Mouse (Mus musculus): ENCODE results near the gene Ppp1r9b. TPM values are rescaled to one million over a fixed set of nuclear protein-coding genes. Genes with fewer than 3 reads are reported as not detected.
"Not testable (repeated sequence)": the region's sequence is repeated elsewhere in the genome, so short reads cannot be mapped to it uniquely, and the experiment has no call there.

The Ppp1r9b gene
- polyA plus RNA-seq, 1 experiment from 2014 or later: 18.2 TPM

- 24% methylated on average over 4 of the region's 4 CpGs for WGBS
- H3K4me3 ChIP-seq: peak overlapping the region; percentile 80
- H3K27ac ChIP-seq; ATAC-seq (ENCODE audit: low FRiP score, low read depth); H3K9me3 ChIP-seq; H3K27me3 ChIP-seq (replicated peaks): not testable (repeated sequence)
- peaks cover 25% of the 10 kb centered on the region for H3K36me3 ChIP-seq
- peak overlapping the region; percentile 78 for H3K4me2 ChIP-seq (replicated peaks)
- peak overlapping the region; percentile 88 for H3K9ac ChIP-seq
- peaks cover 62% of the 10 kb centered on the region for H3K4me1 ChIP-seq
These were observed 20.1 kb downstream of the Ppp1r9b start for GRCm38 (mm10) chr11:95010841-95011403.

- Histone ChIP-seq H3K27ac (no peak overlapping the region), H3K4me1 (peaks cover 61% of the 10 kb centered on the region), H3K9ac (peak overlapping the region; percentile 88), H3K4me2 (replicated peaks) (peak overlapping the region; percentile 78), H3K4me3 (peak overlapping the region; percentile 80), H3K27me3 (replicated peaks) (no peaks in the 10 kb centered on the region), H3K36me3 (peaks cover 29% of the 10 kb centered on the region), H3K9me3 (no peaks in the 10 kb centered on the region)
- 55% methylated on average over 1 of the region's 1 CpGs for WGBS
- no peak for ATAC-seq (ENCODE audit: low FRiP score, low read depth)
These were observed 20.6 kb downstream of the Ppp1r9b start for GRCm38 (mm10) chr11:95011416-95011815.

GRCm38 (mm10) chr11:95012075-95012474 lies 21.2 kb downstream of the Ppp1r9b start:
- Histone ChIP-seq H3K4me2 (replicated peaks) (peak overlapping the region; percentile 78), H3K9ac (peak overlapping the region; percentile 88; the same call in 1 of the 2 replicates), H3K27ac (no peak overlapping the region), H3K27me3 (replicated peaks) (no peaks in the 10 kb centered on the region), H3K9me3 (no peaks in the 10 kb centered on the region), H3K4me1 (peaks cover 56% of the 10 kb centered on the region), H3K4me3 (peak overlapping the region; percentile 80), H3K36me3 (peaks cover 34% of the 10 kb centered on the region)
- WGBS: 74% methylated on average over 3 of the region's 3 CpGs
- no peak for ATAC-seq (ENCODE audit: low FRiP score, low read depth)

GRCm38 (mm10) chr11:95012487-95012886 lies 21.7 kb downstream of the Ppp1r9b start:
- H3K4me3 ChIP-seq: peak overlapping the region; percentile 22
- no peaks in the 10 kb centered on the region for H3K27me3 ChIP-seq (replicated peaks)
- no peak overlapping the region for H3K27ac ChIP-seq
- peaks cover 38% of the 10 kb centered on the region for H3K36me3 ChIP-seq
- H3K4me1 ChIP-seq: peaks cover 52% of the 10 kb centered on the region
- H3K9me3 ChIP-seq: no peaks in the 10 kb centered on the region
- ATAC-seq (ENCODE audit: low FRiP score, low read depth): no peak
- peak overlapping the region; percentile 88; the same call in 1 of the 2 replicates for H3K9ac ChIP-seq
- 58% methylated on average over 3 of the region's 3 CpGs for WGBS
- H3K4me2 ChIP-seq (replicated peaks): peak overlapping the region; percentile 78

- Histone ChIP-seq H3K4me1 (peaks cover 34% of the 10 kb centered on the region), H3K9ac (0 out of 2 replicates have a peak overlapping the region, but pooled peaks have one; percentile 13), H3K27ac (no peak overlapping the region), H3K4me3 (no peak overlapping the region), H3K27me3 (replicated peaks) (no peaks in the 10 kb centered on the region), H3K9me3 (no peaks in the 10 kb centered on the region), H3K4me2 (replicated peaks) (0 out of 2 replicates have a peak overlapping the region, but pooled peaks have one; percentile 16), H3K36me3 (peaks cover 65% of the 10 kb centered on the region)
- ATAC-seq (ENCODE audit: low FRiP score, low read depth): no peak
- WGBS: 77% methylated on average over 3 of the region's 3 CpGs
These were observed 24.6 kb downstream of the Ppp1r9b start for GRCm38 (mm10) chr11:95015484-95015883.

GRCm38 (mm10) chr11:95022237-95022992 lies 31.6 kb downstream of the Ppp1r9b start:
- Histone ChIP-seq H3K9me3 (no peaks in the 10 kb centered on the region), H3K36me3 (peaks cover 86% of the 10 kb centered on the region)
- WGBS: 82% methylated on average over 10 of the region's 10 CpGs

GRCm38 (mm10) chr11:95023481-95023880 lies 32.6 kb downstream of the Ppp1r9b start:
- no peak overlapping the region for H3K9ac ChIP-seq
- ATAC-seq (ENCODE audit: low FRiP score, low read depth): no peak
- 97% methylated on average over 9 of the region's 9 CpGs for WGBS
- peaks cover 8% of the 10 kb centered on the region for H3K4me1 ChIP-seq
- no peaks in the 10 kb centered on the region; the same call in 1 of the 2 replicates for H3K27me3 ChIP-seq (replicated peaks)
- H3K36me3 ChIP-seq: peaks cover 78% of the 10 kb centered on the region
- no peaks in the 10 kb centered on the region for H3K9me3 ChIP-seq
- H3K27ac ChIP-seq: no peak overlapping the region
- H3K4me2 ChIP-seq (replicated peaks): no peak overlapping the region
- no peak overlapping the region for H3K4me3 ChIP-seq

More at GRCm38 (mm10) chr11:95022237-95022992, 31.6 kb downstream of the Ppp1r9b start:
- Histone ChIP-seq H3K4me2 (replicated peaks) (no peak overlapping the region), H3K9ac (no peak overlapping the region), H3K4me3 (no peak overlapping the region), H3K27ac (no peak overlapping the region), H3K4me1 (no peaks in the 10 kb centered on the region), H3K27me3 (replicated peaks) (no peaks in the 10 kb centered on the region)
- no peak for ATAC-seq (ENCODE audit: low FRiP score, low read depth)

GRCm38 (mm10) chr11:95024439-95025184 lies 33.8 kb downstream of the Ppp1r9b start:
- Histone ChIP-seq H3K4me3 (no peak overlapping the region), H3K4me1 (peaks cover 10% of the 10 kb centered on the region), H3K27me3 (replicated peaks) (no peaks in the 10 kb centered on the region; the same call in 1 of the 2 replicates), H3K9me3 (no peaks in the 10 kb centered on the region), H3K36me3 (peaks cover 66% of the 10 kb centered on the region), H3K9ac (no peak overlapping the region), H3K4me2 (replicated peaks) (no peak overlapping the region), H3K27ac (no peak overlapping the region)
- no peak for ATAC-seq (ENCODE audit: low FRiP score, low read depth)
- 71% methylated on average over 29 of the region's 29 CpGs for WGBS

- no peak for ATAC-seq (ENCODE audit: low FRiP score, low read depth)
- no peaks in the 10 kb centered on the region; the same call in 1 of the 2 replicates for H3K27me3 ChIP-seq (replicated peaks)
- no peak overlapping the region for H3K4me3 ChIP-seq
- H3K9ac ChIP-seq: no peak overlapping the region
- H3K4me1 ChIP-seq: peaks cover 10% of the 10 kb centered on the region
- H3K27ac ChIP-seq: no peak overlapping the region
- H3K9me3 ChIP-seq: no peaks in the 10 kb centered on the region
- H3K36me3 ChIP-seq: peaks cover 58% of the 10 kb centered on the region
- no peak overlapping the region for H3K4me2 ChIP-seq (replicated peaks)
- 94% methylated on average over 11 of the region's 11 CpGs for WGBS
These were observed 34.6 kb downstream of the Ppp1r9b start for GRCm38 (mm10) chr11:95025227-95026012.

GRCm38 (mm10) chr11:95026090-95026542 lies 35.3 kb downstream of the Ppp1r9b start:
- H3K9me3 ChIP-seq: no peaks in the 10 kb centered on the region
- no peak overlapping the region for H3K4me2 ChIP-seq (replicated peaks)
- H3K27me3 ChIP-seq (replicated peaks): no peaks in the 10 kb centered on the region; the same call in 1 of the 2 replicates
- peaks cover 51% of the 10 kb centered on the region for H3K36me3 ChIP-seq
- H3K4me1 ChIP-seq: peaks cover 10% of the 10 kb centered on the region
- ATAC-seq (ENCODE audit: low FRiP score, low read depth): no peak
- H3K4me3 ChIP-seq: no peak overlapping the region
- WGBS: 78% methylated on average over 6 of the region's 6 CpGs
- no peak overlapping the region for H3K27ac ChIP-seq
- no peak overlapping the region for H3K9ac ChIP-seq

- Histone ChIP-seq H3K27ac (no peak overlapping the region), H3K27me3 (replicated peaks) (no peaks in the 10 kb centered on the region; the same call in 1 of the 2 replicates), H3K9me3 (no peaks in the 10 kb centered on the region), H3K4me2 (replicated peaks) (no peak overlapping the region), H3K36me3 (peaks cover 44% of the 10 kb centered on the region), H3K9ac (no peak overlapping the region), H3K4me3 (no peak overlapping the region), H3K4me1 (peaks cover 10% of the 10 kb centered on the region)
- WGBS: 93% methylated on average over 6 of the region's 6 CpGs
- ATAC-seq (ENCODE audit: low FRiP score, low read depth): no peak
These were observed 36.0 kb downstream of the Ppp1r9b start for GRCm38 (mm10) chr11:95026849-95027248.
